Mouse (Mus musculus): ENCODE results near the gene Cep97. TPM values are rescaled to one million over a fixed set of nuclear protein-coding genes. Genes with fewer than 3 reads are reported as not detected.
"Not testable (repeated sequence)": the region's sequence is repeated elsewhere in the genome, so short reads cannot be mapped to it uniquely, and the experiment has no call there.

Gene Cep97
- polyA plus RNA-seq, 1 experiment from 2014 or later: 17.3 TPM

DNA sequence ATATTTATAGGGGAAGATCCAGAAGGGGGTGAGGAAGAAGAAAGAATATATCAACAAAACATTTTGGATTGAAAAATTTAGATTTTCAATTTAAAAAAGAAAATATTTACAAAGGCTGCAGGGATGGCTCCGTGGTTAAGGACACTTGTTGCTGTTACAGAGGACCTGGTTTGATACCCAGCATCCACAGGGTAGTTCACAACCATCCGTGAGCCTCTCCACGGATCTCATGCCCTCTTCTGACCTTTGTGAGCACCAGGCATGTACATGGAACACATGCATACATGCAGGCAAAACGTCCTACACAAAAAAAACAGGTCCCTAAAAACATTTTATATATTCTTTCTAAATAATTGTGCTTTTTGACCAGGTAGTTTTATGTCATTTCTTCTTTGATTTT, 70.8 kb downstream of the Cep97 start:
- 66% methylated on average over 4 of the region's 4 CpGs for WGBS
- no peak for ATAC-seq (ENCODE audit: low FRiP score)
- Histone ChIP-seq H3K36me3 (peaks cover 24% of the 10 kb centered on the region), H3K27ac (no peak overlapping the region), H3K9me3 (no peaks in the 10 kb centered on the region), H3K4me1 (replicated peaks) (no peaks in the 10 kb centered on the region), H3K9ac (no peak overlapping the region), H3K4me2 (no peak overlapping the region), H3K27me3 (no peaks in the 10 kb centered on the region), H3K4me3 (no peak overlapping the region)

- WGBS: 27% methylated on average over 7 of the region's 7 CpGs
- Histone ChIP-seq H3K4me1 (replicated peaks) (no peaks in the 10 kb centered on the region), H3K36me3 (peaks cover 29% of the 10 kb centered on the region), H3K27me3 (no peaks in the 10 kb centered on the region), H3K9me3 (no peaks in the 10 kb centered on the region), H3K9ac (no peak overlapping the region), H3K4me2 (no peak overlapping the region), H3K4me3 (no peak overlapping the region), H3K27ac (no peak overlapping the region)
- 0 out of 2 replicates have a peak, but pooled peaks have one; percentile 50 for ATAC-seq (ENCODE audit: low FRiP score)
Observed at GRCm38 (mm10) chr16:55863149-55863815, 71.4 kb downstream of the Cep97 start.

GRCm38 (mm10) chr16:55861104-55861503, 73.6 kb downstream of the Cep97 start:
- Histone ChIP-seq H3K27me3 (no peaks in the 10 kb centered on the region), H3K9me3 (no peaks in the 10 kb centered on the region)
- WGBS: 88% methylated on average over 3 of the region's 3 CpGs

DNA sequence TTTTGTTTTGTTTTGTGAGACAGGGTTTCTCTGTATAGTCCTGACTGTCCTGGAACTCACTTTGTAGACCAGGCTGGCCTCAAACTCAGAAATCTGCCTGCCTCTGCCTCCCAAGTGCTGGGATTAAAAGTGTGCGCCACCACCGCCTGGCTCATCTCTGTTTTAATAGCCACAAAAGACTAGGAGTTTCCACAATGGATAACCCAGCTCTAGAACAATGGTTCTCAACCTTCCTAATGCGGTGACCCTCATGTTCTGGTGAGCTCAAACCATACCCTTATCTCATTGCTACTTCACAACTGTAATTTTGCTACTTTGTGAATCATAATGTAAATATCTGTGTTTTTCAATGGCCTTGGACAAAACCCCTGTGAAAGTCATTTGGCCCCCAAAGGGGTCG, 75.2 kb downstream of the Cep97 start:
- H3K4me2 ChIP-seq; H3K9ac ChIP-seq; H3K4me3 ChIP-seq; H3K9me3 ChIP-seq; ATAC-seq (ENCODE audit: low FRiP score); H3K27me3 ChIP-seq; H3K27ac ChIP-seq; H3K4me1 ChIP-seq (replicated peaks): not testable (repeated sequence)
- H3K36me3 ChIP-seq: peaks cover 26% of the 10 kb centered on the region
- 90% methylated on average over 4 of the region's 4 CpGs for WGBS

More at GRCm38 (mm10) chr16:55861104-55861503, 73.6 kb downstream of the Cep97 start:
- H3K27ac ChIP-seq: no peak overlapping the region
- no peak overlapping the region for H3K4me2 ChIP-seq
- H3K36me3 ChIP-seq: peaks cover 32% of the 10 kb centered on the region
- ATAC-seq (ENCODE audit: low FRiP score): no peak
- H3K4me1 ChIP-seq (replicated peaks): no peaks in the 10 kb centered on the region
- no peak overlapping the region for H3K9ac ChIP-seq
- no peak overlapping the region for H3K4me3 ChIP-seq

- Histone ChIP-seq H3K36me3 (peaks cover 26% of the 10 kb centered on the region), H3K27me3 (no peaks in the 10 kb centered on the region), H3K4me2 (no peak overlapping the region), H3K27ac (no peak overlapping the region), H3K9me3 (no peaks in the 10 kb centered on the region), H3K9ac (no peak overlapping the region), H3K4me3 (no peak overlapping the region), H3K4me1 (replicated peaks) (no peaks in the 10 kb centered on the region)
- 67% methylated on average over 6 of the region's 6 CpGs for WGBS
- peak; percentile 55; the same call in 1 of the 2 replicates for ATAC-seq (ENCODE audit: low FRiP score)
Observed at GRCm38 (mm10) chr16:55858465-55858864, 76.2 kb downstream of the Cep97 start.

DNA sequence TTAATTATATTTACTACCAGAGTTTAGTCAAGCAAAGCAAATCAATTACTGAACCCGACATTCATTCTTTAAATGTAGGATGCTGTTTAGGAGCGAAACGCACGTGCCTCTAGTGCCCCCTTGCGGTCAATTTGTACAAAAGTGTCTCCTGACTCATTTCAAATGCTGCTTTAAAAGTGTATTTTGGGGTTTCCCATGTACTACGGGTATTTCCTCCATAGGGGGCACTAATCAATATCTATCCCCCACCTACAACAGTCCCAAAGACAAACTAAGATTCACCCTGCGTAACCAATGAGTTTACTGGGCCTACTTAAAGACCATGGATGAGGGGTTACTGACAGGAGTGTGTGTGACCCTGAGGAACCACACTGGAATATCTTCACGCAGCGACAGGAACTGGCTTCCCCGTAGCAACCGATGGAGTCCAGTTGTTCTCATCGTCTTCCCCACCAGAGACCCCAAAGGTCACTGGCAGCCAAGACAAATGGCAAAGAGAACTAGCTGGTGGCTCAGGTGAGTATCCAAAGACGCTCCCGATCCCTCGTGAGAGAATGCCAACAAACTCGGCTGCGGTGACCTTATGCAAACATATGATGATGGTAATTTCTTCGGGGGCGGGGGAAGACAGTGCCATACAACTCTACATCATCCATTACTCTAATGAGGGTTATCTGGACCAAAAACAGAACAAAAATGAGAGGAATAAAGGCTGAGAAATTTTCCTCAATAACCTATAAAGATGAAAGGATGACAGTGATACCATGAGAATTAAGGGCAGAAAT, 81.5 kb downstream of the Cep97 start:
- H3K4me2 ChIP-seq: no peak overlapping the region
- H3K27me3 ChIP-seq: 0 out of 2 replicates have a peak, but pooled peaks cover 3% of the 10 kb centered on the region
- no peaks in the 10 kb centered on the region for H3K4me1 ChIP-seq (replicated peaks)
- WGBS: 53% methylated on average over 19 of the region's 19 CpGs
- no peak overlapping the region for H3K9ac ChIP-seq
- H3K9me3 ChIP-seq: no peaks in the 10 kb centered on the region
- ATAC-seq (ENCODE audit: low FRiP score): peak; percentile 84
- peaks cover 18% of the 10 kb centered on the region for H3K36me3 ChIP-seq
- no peak overlapping the region for H3K4me3 ChIP-seq
- H3K27ac ChIP-seq: no peak overlapping the region

DNA sequence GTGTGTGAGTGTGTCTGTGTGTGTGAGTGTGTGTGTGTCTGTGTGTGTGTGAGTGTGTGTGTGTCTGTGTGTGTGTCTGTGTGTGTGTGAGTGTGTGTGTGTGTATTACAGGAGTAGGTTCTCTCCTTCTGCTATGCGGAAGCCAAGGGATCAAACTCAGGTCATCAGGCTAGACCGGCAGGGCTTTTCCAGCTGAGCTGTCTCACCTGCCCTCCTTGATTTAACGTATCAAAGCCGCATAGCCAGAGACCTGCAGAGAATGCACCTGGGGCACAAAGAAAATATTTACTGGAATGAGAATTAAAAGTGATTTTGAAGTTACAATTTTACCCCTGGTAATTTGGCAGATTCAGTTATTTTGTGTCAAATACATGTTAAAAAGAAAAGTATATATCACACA, 82.1 kb downstream of the Cep97 start:
- Histone ChIP-seq H3K9me3 (no peaks in the 10 kb centered on the region), H3K9ac (no peak overlapping the region), H3K36me3 (peaks cover 15% of the 10 kb centered on the region), H3K4me1 (replicated peaks) (no peaks in the 10 kb centered on the region), H3K27me3 (0 out of 2 replicates have a peak, but pooled peaks cover 3% of the 10 kb centered on the region), H3K4me2 (no peak overlapping the region), H3K27ac (no peak overlapping the region), H3K4me3 (no peak overlapping the region)
- WGBS: 41% methylated on average over 4 of the region's 4 CpGs
- ATAC-seq (ENCODE audit: low FRiP score): peak; percentile 53; the same call in 1 of the 2 replicates

GRCm38 (mm10) chr16:55850485-55850884, 84.2 kb downstream of the Cep97 start:
- Histone ChIP-seq H3K9me3 (no peaks in the 10 kb centered on the region), H3K27ac (no peak overlapping the region), H3K27me3 (0 out of 2 replicates have a peak, but pooled peaks cover 3% of the 10 kb centered on the region), H3K9ac (no peak overlapping the region), H3K36me3 (peaks cover 8% of the 10 kb centered on the region; the same call in 1 of the 2 replicates), H3K4me1 (replicated peaks) (no peaks in the 10 kb centered on the region), H3K4me3 (no peak overlapping the region), H3K4me2 (no peak overlapping the region)
- ATAC-seq (ENCODE audit: low FRiP score): no peak
- 85% methylated on average over 3 of the region's 3 CpGs for WGBS

Other genes with a start within 250 kb of the Cep97 start
- 1.6 and 3.1 TPM in 2 replicates for gene Nfkbiz, start 96.0 kb downstream of the Cep97 start, polyA plus RNA-seq (2015; fragmentation: Nextera tagmentation; extraction: Ambion mirVana)
- gene Nxpe3, start 39.6 kb downstream of the Cep97 start, polyA plus RNA-seq (2015; fragmentation: Nextera tagmentation; extraction: Ambion mirVana): 1.1 and 1.2 TPM in 2 replicates
- 596 and 616 TPM in 2 replicates for gene Rpl24, start 31.4 kb upstream of the Cep97 start, polyA plus RNA-seq (2015; fragmentation: Nextera tagmentation; extraction: Ambion mirVana)
- gene Zbtb11, start 39.0 kb upstream of the Cep97 start, polyA plus RNA-seq (2015; fragmentation: Nextera tagmentation; extraction: Ambion mirVana): 21.5 and 22.3 TPM in 2 replicates
- 252 and 255 TPM in 2 replicates for gene Pcnp, start 94.9 kb upstream of the Cep97 start, polyA plus RNA-seq (2015; fragmentation: Nextera tagmentation; extraction: Ambion mirVana)
- 20.4 and 22.3 TPM in 2 replicates for gene Trmt10c, start 103.0 kb upstream of the Cep97 start, polyA plus RNA-seq (2015; fragmentation: Nextera tagmentation; extraction: Ambion mirVana)
- gene Senp7, start 113.5 kb upstream of the Cep97 start, polyA plus RNA-seq (2015; fragmentation: Nextera tagmentation; extraction: Ambion mirVana): 64.5 and 64.6 TPM in 2 replicates

All from hindbrain, embryonic 13.5 days (tissue).